28 mouse cellular contexts compared by ENCODE assay signal in genomic region chr8:77223123-77223522, GRCm38 (mm10).
DNase-seq lines count a peak whose midpoint lies in the region; ATAC-seq and TF ChIP-seq lines count a peak whose summit lies in the region.
"Had no signal": no experiment of that assay in that cellular context is flagged by ENCODE, and none has a peak within 500 bp of the region (broad histone marks: within the 10 kb centered on the region; RNA-seq: fewer than 3 reads in every experiment).

No protein-coding gene starts in this region.

- H3K4me3 ChIP-seq in heart, adult 2 months, result no peak overlapping the region
- no peak overlapping the region for H3K4me3 ChIP-seq in heart, embryonic 11.5 days (ENCODE audit: low read depth, low read length)
- H3K4me3 ChIP-seq in hindbrain, postnatal 0 days (ENCODE audit: low read length), result no peak overlapping the region
- no peak overlapping the region for H3K4me3 ChIP-seq in hindbrain, embryonic 11.5 days (ENCODE audit: low read depth, low read length)
- no peak overlapping the region for H3K4me3 ChIP-seq in lung, embryonic 14.5 days (ENCODE audit: low read depth, low read length)
- H3K4me3 ChIP-seq in lung, adult 2 months (replicated peaks; ENCODE audit: extremely low read depth, low read depth, low read length), result no peak overlapping the region
- H3K4me3 ChIP-seq: erythroblast, embryonic 14.5 days; gastrocnemius, adult 2 months; limb, embryonic 12.5 days; liver, embryonic 12.5 days; midbrain, embryonic 13.5 days; neural tube, embryonic 15.5 days had no signal

- peak; percentile 44 for TF ChIP-seq CTCF in heart, adult 2 months (IDR thresholded peaks at IDR 0.05)
- peak; percentile 21; the same call in 1 of the 2 replicates for TF ChIP-seq CTCF in hindbrain, postnatal 0 days (IDR thresholded peaks at IDR 0.05; ENCODE audit: low read depth)
- TF ChIP-seq CTCF in lung, embryonic 14.5 days (IDR thresholded peaks at IDR 0.05; ENCODE audit: low read depth), result no peak
- no peak for TF ChIP-seq CTCF in lung, adult 2 months (IDR thresholded peaks at IDR 0.05; ENCODE audit: insufficient read depth, low read length)
- 0 out of 2 replicates have a peak, but pooled peaks have one; percentile 6 for TF ChIP-seq CTCF in brain, embryonic 14.5 days (IDR thresholded peaks at IDR 0.05; ENCODE audit: borderline replicate concordance, extremely low read depth, insufficient read depth, insufficient read length)

- TF ChIP-seq POLR2A in heart, adult 2 months (IDR thresholded peaks at IDR 0.05; ENCODE audit: insufficient read depth, low read depth, low read length), result no peak
- TF ChIP-seq POLR2A in lung, adult 2 months (IDR thresholded peaks at IDR 0.05; ENCODE audit: borderline replicate concordance, extremely low read depth, low read depth, low read length), result no peak
- no peak for TF ChIP-seq POLR2A in brain, embryonic 14.5 days (IDR thresholded peaks at IDR 0.05; ENCODE audit: borderline replicate concordance, extremely low read depth, insufficient read depth, insufficient read length, poor library complexity, severe bottlenecking)

- 56% methylated on average over 4 of the region's 4 CpGs for WGBS in heart, adult 2 months
- 45% methylated on average over 4 of the region's 4 CpGs for WGBS in heart, embryonic 11.5 days (ENCODE audit: insufficient replicate concordance)
- WGBS in hindbrain, postnatal 0 days, result 62% methylated on average over 4 of the region's 4 CpGs
- WGBS in hindbrain, embryonic 11.5 days, result 70% methylated on average over 4 of the region's 4 CpGs
- WGBS in lung, embryonic 14.5 days, result 36% methylated on average over 4 of the region's 4 CpGs
- WGBS in lung, adult 2 months, result 53% methylated on average over 4 of the region's 4 CpGs

- H3K27me3 ChIP-seq in heart, adult 2 months (ENCODE audit: control insufficient read depth, insufficient read depth, low read length), result no peaks in the 10 kb centered on the region
- H3K27me3 ChIP-seq in heart, embryonic 11.5 days (ENCODE audit: control insufficient read depth, insufficient read depth, low read length), result no peaks in the 10 kb centered on the region
- H3K27me3 ChIP-seq in hindbrain, postnatal 0 days (ENCODE audit: insufficient read depth, low read length), result no peaks in the 10 kb centered on the region
- H3K27me3 ChIP-seq in hindbrain, embryonic 11.5 days (ENCODE audit: control insufficient read depth, insufficient read depth, low read length), result no peaks in the 10 kb centered on the region
- H3K27me3 ChIP-seq in lung, embryonic 14.5 days (ENCODE audit: insufficient read depth, low read length), result no peaks in the 10 kb centered on the region
- H3K27me3 ChIP-seq: limb, embryonic 12.5 days; liver, embryonic 12.5 days; midbrain, embryonic 13.5 days; neural tube, embryonic 15.5 days; Patski had no signal

- no peaks in the 10 kb centered on the region for H3K9me3 ChIP-seq in heart, embryonic 11.5 days (replicated peaks; ENCODE audit: control insufficient read depth, low read length)
- H3K9me3 ChIP-seq in hindbrain, postnatal 0 days (ENCODE audit: low read length), result no peaks in the 10 kb centered on the region
- H3K9me3 ChIP-seq in hindbrain, embryonic 11.5 days (ENCODE audit: control insufficient read depth, low read length), result no peaks in the 10 kb centered on the region
- H3K9me3 ChIP-seq in lung, embryonic 14.5 days (ENCODE audit: low read depth, low read length), result no peaks in the 10 kb centered on the region
- H3K9me3 ChIP-seq: limb, embryonic 12.5 days; liver, embryonic 12.5 days; midbrain, embryonic 13.5 days; neural tube, embryonic 15.5 days had no signal

- intact Hi-C loops in heart, adult 2 months (cut with DNase I), result no loop called here

- H3K79me2 ChIP-seq in heart, adult 2 months (replicated peaks; ENCODE audit: control insufficient read depth, insufficient read depth, low read length), result no peaks in the 10 kb centered on the region

- peak; percentile 74; the same call in 1 of the 2 replicates for TF ChIP-seq EP300 in heart, adult 2 months (IDR thresholded peaks at IDR 0.05; ENCODE audit: insufficient read depth, low read depth, low read length)

- H3K4me2 ChIP-seq in heart, embryonic 11.5 days, result no peak overlapping the region
- no peak overlapping the region for H3K4me2 ChIP-seq in hindbrain, postnatal 0 days (ENCODE audit: low read depth, low read length)
- no peak overlapping the region for H3K4me2 ChIP-seq in hindbrain, embryonic 11.5 days (replicated peaks; ENCODE audit: low read depth, low read length)
- H3K4me2 ChIP-seq in lung, embryonic 14.5 days, result no peak overlapping the region
- H3K4me2 ChIP-seq: hindbrain, embryonic 14.5 days; limb, embryonic 12.5 days; liver, embryonic 12.5 days; midbrain, embryonic 13.5 days; neural tube, embryonic 15.5 days had no signal

- H3K9ac ChIP-seq in heart, adult 2 months (ENCODE audit: low read depth, low read length), result no peak overlapping the region
- H3K9ac ChIP-seq in heart, embryonic 11.5 days (ENCODE audit: low read depth, low read length), result no peak overlapping the region
- no peak overlapping the region for H3K9ac ChIP-seq in hindbrain, postnatal 0 days (replicated peaks; ENCODE audit: low read length)
- no peak overlapping the region for H3K9ac ChIP-seq in hindbrain, embryonic 11.5 days (ENCODE audit: low read depth, low read length)
- H3K9ac ChIP-seq in lung, embryonic 14.5 days, result no peak overlapping the region
- H3K9ac ChIP-seq: hindbrain, embryonic 14.5 days; limb, embryonic 12.5 days; liver, embryonic 12.5 days; liver, postnatal 0 days; midbrain, embryonic 13.5 days; neural tube, embryonic 15.5 days had no signal

- ATAC-seq in heart, embryonic 11.5 days (replicated peaks; ENCODE audit: insufficient number of reproducible peaks, low FRiP score, low TSS enrichment), result no peak
- ATAC-seq in hindbrain, postnatal 0 days, result no peak
- ATAC-seq in hindbrain, embryonic 11.5 days (ENCODE audit: low FRiP score), result no peak
- no peak for ATAC-seq in lung, embryonic 14.5 days (ENCODE audit: insufficient read depth)
- ATAC-seq: forebrain, embryonic 16.5 days; inflammation-experienced regulatory T-cells, adult 6 months; liver, embryonic 12.5 days; liver, postnatal 0 days; midbrain, embryonic 13.5 days; Patski had no signal

- peaks cover 2% of the 10 kb centered on the region; the same call in 1 of the 2 replicates for H3K4me1 ChIP-seq in heart, adult 2 months (ENCODE audit: control insufficient read depth, insufficient read depth, low read length)
- no peaks in the 10 kb centered on the region for H3K4me1 ChIP-seq in heart, embryonic 11.5 days (ENCODE audit: control insufficient read depth, insufficient read depth, low read length)
- H3K4me1 ChIP-seq in hindbrain, postnatal 0 days (ENCODE audit: insufficient read depth, low read length), result no peaks in the 10 kb centered on the region
- H3K4me1 ChIP-seq in hindbrain, embryonic 11.5 days (replicated peaks; ENCODE audit: control insufficient read depth, insufficient read depth, low read length), result no peaks in the 10 kb centered on the region
- peaks cover 1% of the 10 kb centered on the region for H3K4me1 ChIP-seq in lung, embryonic 14.5 days (ENCODE audit: insufficient read depth)
- peaks cover 4% of the 10 kb centered on the region; the same call in 1 of the 2 replicates for H3K4me1 ChIP-seq in lung, adult 2 months (ENCODE audit: control insufficient read depth, insufficient read depth, low read length)
- H3K4me1 ChIP-seq: liver, embryonic 12.5 days; midbrain, embryonic 13.5 days; neural tube, embryonic 15.5 days had no signal

- DNase-seq in heart, adult 2 months, result peak in 1 of 2 experiments; percentile 32
- DNase-seq in hindbrain, postnatal 0 days (ENCODE audit: low spot score), result no peak
- no peak for DNase-seq in hindbrain, embryonic 11.5 days (ENCODE audit: low spot score)
- DNase-seq in lung, embryonic 14.5 days, result peak; percentile 34
- no peak for DNase-seq in lung, adult 2 months
- DNase-seq in brain, embryonic 14.5 days (ENCODE audit: low read depth), result no peak
- no peak for DNase-seq in spleen, postnatal 4 days (ENCODE audit: low spot score in 2 of 2)
- DNase-seq: adrenal gland, postnatal 25 days; cerebellum, adult 18-20 months; cerebellum, postnatal 10 days; gastrocnemius, adult 2 months; heart, postnatal 36 days; kidney, adult 11 months; kidney, postnatal 14 days; liver, postnatal 0 days; lung, postnatal 10 days; right cerebral cortex, postnatal 25 days had no signal

- H3K27ac ChIP-seq in heart, adult 2 months, result no peak overlapping the region
- no peak overlapping the region for H3K27ac ChIP-seq in heart, embryonic 11.5 days (ENCODE audit: low read depth, low read length)
- H3K27ac ChIP-seq in hindbrain, postnatal 0 days, result no peak overlapping the region
- H3K27ac ChIP-seq in hindbrain, embryonic 11.5 days (ENCODE audit: low read depth, low read length), result no peak overlapping the region
- H3K27ac ChIP-seq in lung, embryonic 14.5 days (ENCODE audit: low read depth), result no peak overlapping the region
- H3K27ac ChIP-seq: gastrocnemius, adult 2 months; hindbrain, embryonic 14.5 days; limb, embryonic 12.5 days; liver, embryonic 12.5 days; macrophage; midbrain, embryonic 13.5 days; neural tube, embryonic 15.5 days had no signal

- peaks cover 4% of the 10 kb centered on the region; the same call in 1 of the 2 replicates for H3K36me3 ChIP-seq in heart, adult 2 months (ENCODE audit: control insufficient read depth, insufficient read depth, low read length)
- H3K36me3 ChIP-seq in heart, embryonic 11.5 days (ENCODE audit: control insufficient read depth, insufficient read depth, low read length), result no peaks in the 10 kb centered on the region
- H3K36me3 ChIP-seq in hindbrain, postnatal 0 days (ENCODE audit: insufficient read depth, low read length), result no peaks in the 10 kb centered on the region
- no peaks in the 10 kb centered on the region for H3K36me3 ChIP-seq in hindbrain, embryonic 11.5 days (ENCODE audit: control insufficient read depth, insufficient read depth, low read length)
- no peaks in the 10 kb centered on the region for H3K36me3 ChIP-seq in lung, embryonic 14.5 days (ENCODE audit: insufficient read depth)
- H3K36me3 ChIP-seq: limb, embryonic 12.5 days; liver, embryonic 12.5 days; midbrain, embryonic 13.5 days; neural tube, embryonic 15.5 days had no signal

Comparison
In these comparisons a context has a peak if more than half of its experiments do, and no peak if none do; other contexts are left out.
1. CTCF ChIP-seq: peak in heart, adult 2 months (single experiment), hindbrain, postnatal 0 days (single experiment) and brain, embryonic 14.5 days (single experiment); none in lung, embryonic 14.5 days (single experiment) and lung, adult 2 months (single experiment).